Mouse (Mus musculus) MEL (cell line): Measurements from ENCODE around the gene Tnks2. TPM values are rescaled to one million over a fixed set of nuclear protein-coding genes. Genes with fewer than 3 reads are reported as not detected.

Experiments used
- DNase-seq: peaks from one replicate; pipeline ENCODE4 v3.0.0; 2011; ENCODE audit warnings: low read depth, low spot score
- H3K27ac ChIP-seq: 2 replicates; pipeline ENCODE4 v1.5.1; 2012; ENCODE audit warnings: low read depth, mild to moderate bottlenecking, control low read depth, low read length, moderate library complexity; ENCODE audit not compliant: control insufficient read depth
- H3K27me3 ChIP-seq, 2 experiments: fragments of 150-350 bp in 1 of 2; sonication (generic) in 1 of 2; 2 replicates each; pipeline ENCODE4 v1.6.1; 2012; ENCODE audit warnings: low read length in 2 of 2, mild to moderate bottlenecking in 2 of 2, improper control_type of control experiment in 1 of 2, moderate library complexity in 1 of 2; ENCODE audit not compliant: insufficient read depth in 2 of 2, control insufficient read depth in 1 of 2
- H3K36me3 ChIP-seq, 2 experiments: 2 replicates each; pipeline ENCODE4 v1.6.1; 2012 to 2014; ENCODE audit warnings: low read length in 2 of 2, improper control_type of control experiment in 1 of 2, inconsistent platforms in 1 of 2, mild to moderate bottlenecking in 1 of 2; ENCODE audit not compliant: insufficient read depth in 2 of 2, control insufficient read depth in 1 of 2
- H3K4me1 ChIP-seq, 2 experiments: fragments of 150-350 bp in 1 of 2; sonication (generic) in 1 of 2; 2 replicates each; pipeline ENCODE4 v1.6.1; 2012; ENCODE audit warnings: low read length in 2 of 2, improper control_type of control experiment in 1 of 2, mild to moderate bottlenecking in 1 of 2; ENCODE audit not compliant: insufficient read depth in 2 of 2, control insufficient read depth in 1 of 2
- H3K4me3 ChIP-seq, 2 experiments: fragments of 150-350 bp in 1 of 2; sonication (generic) in 1 of 2; 2 replicates each; pipeline ENCODE4 v1.5.1; 2012; ENCODE audit warnings: low read depth in 2 of 2, low read length in 2 of 2, mild to moderate bottlenecking in 2 of 2, moderate library complexity in 2 of 2, control low read depth in 1 of 2, improper control_type of control experiment in 1 of 2; ENCODE audit not compliant: control insufficient read depth in 1 of 2, insufficient read depth in 1 of 2
- H3K79me2 ChIP-seq: 2 replicates; pipeline ENCODE4 v1.6.1; 2012; ENCODE audit warnings: mild to moderate bottlenecking, low read length, moderate library complexity; ENCODE audit not compliant: control insufficient read depth, poor library complexity, insufficient read depth
- H3K9ac ChIP-seq: 2 replicates; pipeline ENCODE4 v1.6.1; 2012; ENCODE audit warnings: low read depth, mild to moderate bottlenecking, control low read depth, low read length, moderate library complexity; ENCODE audit not compliant: control insufficient read depth, poor library complexity, severe bottlenecking
- H3K9me3 ChIP-seq: fragments of 150-350 bp; sonication (generic); replicated peaks from 2 replicates; pipeline ENCODE4 v1.6.1; 2012; ENCODE audit warnings: mild to moderate bottlenecking, low read length, improper control_type of control experiment, moderate library complexity; ENCODE audit not compliant: insufficient read depth
- BHLHE40 ChIP-seq: IDR thresholded peaks from 2 replicates; pipeline ENCODE4 v1.6.1; 2012; ENCODE audit warnings: low read depth, mild to moderate bottlenecking, inconsistent platforms, low read length, improper control_type of control experiment, borderline replicate concordance
- CHD1 ChIP-seq: IDR thresholded peaks from 2 replicates; pipeline ENCODE4 v1.6.1; 2012; ENCODE audit warnings: low read depth, mild to moderate bottlenecking, inconsistent platforms, low read length, improper control_type of control experiment
- CHD2 ChIP-seq: IDR thresholded peaks from 2 replicates; pipeline ENCODE4 v1.6.1; 2011; ENCODE audit warnings: low read length, improper control_type of control experiment
- ELF1 ChIP-seq: IDR thresholded peaks from 2 replicates; pipeline ENCODE4 v1.6.1; 2014; ENCODE audit warnings: low read depth, mild to moderate bottlenecking, inconsistent platforms, low read length, improper control_type of control experiment, moderate library complexity
- EP300 ChIP-seq, 2 experiments: IDR thresholded peaks; 2 replicates each; pipeline ENCODE4 v1.6.1; 2011; ENCODE audit warnings: improper control_type of control experiment in 2 of 2, low read length in 2 of 2, low read depth in 1 of 2, mild to moderate bottlenecking in 1 of 2
- HCFC1 ChIP-seq: IDR thresholded peaks from 2 replicates; pipeline ENCODE4 v1.6.1; 2012; ENCODE audit warnings: low read depth, mild to moderate bottlenecking, inconsistent platforms, low read length, improper control_type of control experiment, moderate library complexity
- JUND ChIP-seq: IDR thresholded peaks from 2 replicates; pipeline ENCODE4 v1.6.1; 2011; ENCODE audit warnings: low read depth, mild to moderate bottlenecking, improper control_type of control experiment, low read length
- MAFK ChIP-seq: IDR thresholded peaks from 2 replicates; pipeline ENCODE4 v1.6.1; 2011; ENCODE audit warnings: low read depth, mild to moderate bottlenecking, low read length, improper control_type of control experiment, borderline replicate concordance
- MAX ChIP-seq: IDR thresholded peaks from 2 replicates; pipeline ENCODE4 v1.6.1; 2011; ENCODE audit warnings: low read length, improper control_type of control experiment
- MEF2A ChIP-seq: IDR thresholded peaks from 2 replicates; pipeline ENCODE4 v1.6.1; 2014; ENCODE audit warnings: low read depth, mild to moderate bottlenecking, inconsistent platforms, low read length, improper control_type of control experiment; ENCODE audit not compliant: poor library complexity, insufficient replicate concordance, severe bottlenecking; ENCODE audit errors: extremely low read depth
- NRF1 ChIP-seq: IDR thresholded peaks from 2 replicates; pipeline ENCODE4 v1.6.1; 2014; ENCODE audit warnings: low read depth, mild to moderate bottlenecking, inconsistent platforms, low read length, improper control_type of control experiment, moderate library complexity; ENCODE audit not compliant: poor library complexity, insufficient read depth, severe bottlenecking
- POLR2A ChIP-seq, 2 experiments: IDR thresholded peaks; 2 replicates each; pipeline ENCODE4 v1.6.1; 2011 to 2012; ENCODE audit warnings: low read length in 2 of 2, mild to moderate bottlenecking in 2 of 2, control low read depth in 1 of 2, improper control_type of control experiment in 1 of 2, low read depth in 1 of 2, moderate library complexity in 1 of 2; ENCODE audit not compliant: control insufficient read depth in 1 of 2, insufficient read depth in 1 of 2, poor library complexity in 1 of 2
- POLR2AphosphoS2 ChIP-seq: IDR thresholded peaks from 2 replicates; pipeline ENCODE4 v1.6.1; 2011; ENCODE audit warnings: low read length, improper control_type of control experiment
- POLR2AphosphoS5 ChIP-seq: IDR thresholded peaks from 2 replicates; pipeline ENCODE4 v1.6.1; 2012; ENCODE audit warnings: low read depth, borderline replicate concordance, mild to moderate bottlenecking, inconsistent platforms, low read length, moderate library complexity, mixed read lengths
- TBP ChIP-seq: IDR thresholded peaks from 2 replicates; pipeline ENCODE4 v1.8.0; 2011; ENCODE audit warnings: low read depth, low read length, improper control_type of control experiment
- TCF12 ChIP-seq: IDR thresholded peaks from 2 replicates; pipeline ENCODE4 v1.6.1; 2014; ENCODE audit warnings: low read depth, mild to moderate bottlenecking, inconsistent platforms, low read length, improper control_type of control experiment, moderate library complexity
- USF1 ChIP-seq: IDR thresholded peaks from 2 replicates; pipeline ENCODE4 v1.6.1; 2014; ENCODE audit warnings: low read depth, mild to moderate bottlenecking, inconsistent platforms, low read length, improper control_type of control experiment, moderate library complexity
- USF2 ChIP-seq, 2 experiments: IDR thresholded peaks; 2 replicates each; pipeline ENCODE4 v1.6.1; 2011 to 2012; ENCODE audit warnings: improper control_type of control experiment in 2 of 2, low read length in 2 of 2, borderline replicate concordance in 1 of 2, inconsistent platforms in 1 of 2, low read depth in 1 of 2, mild to moderate bottlenecking in 1 of 2; ENCODE audit not compliant: insufficient read depth in 1 of 2
- polyA plus RNA-seq, 2 experiments: library from polyadenylated mRNA; stranded (reverse) in 1 of 2; unstranded in 1 of 2; fragments of >175 nt in 1 of 2; fragments of >200 nt in 1 of 2; gene quantifications; 2 replicates each; pipeline versions ENCODE4 v1.2.1 to v1.2.4; 2012; ENCODE audit warnings: low replicate concordance in 2 of 2, low read depth in 1 of 2; ENCODE audit not compliant: insufficient read length in 2 of 2, insufficient read depth in 1 of 2, missing spikeins in 1 of 2
- total RNA-seq: library from RNA; depleted of rRNA; stranded (reverse); fragments of 300-350 nt; gene quantifications from 2 replicates; pipeline ENCODE4 v1.2.3, GENCODE M21; 2012

Tnks2 gene
- total and polyA plus RNA-seq, 3 experiments, result 22.3 to 65.0 (median 50.2) TPM

DNA sequence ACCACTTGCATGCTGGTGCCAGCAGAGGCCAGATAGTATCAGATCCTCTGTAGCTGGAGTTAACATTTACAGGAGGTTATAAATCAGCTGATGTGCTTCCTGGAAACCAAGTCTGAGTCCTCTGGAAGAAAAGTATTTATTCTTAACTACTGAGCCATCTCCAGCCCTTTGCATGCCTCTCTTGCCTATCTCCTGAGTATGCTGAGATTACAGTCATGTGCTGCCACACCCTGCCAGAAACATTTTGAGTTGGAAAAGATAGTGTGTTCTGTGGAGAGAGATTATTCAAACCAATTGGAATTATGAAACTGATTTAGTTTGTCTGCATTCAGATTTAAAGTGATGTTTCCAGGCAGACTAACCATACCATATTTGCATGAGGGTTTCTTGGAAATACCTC lies 43.3 kb downstream of the Tnks2 start (continued):
- TF ChIP-seq CHD1 (no peak), POLR2A (IDR thresholded peaks at IDR 0.05; ENCODE audit: control insufficient read depth in 1 of 2, insufficient read depth in 1 of 2, low read depth in 1 of 2, low read length in 2 of 2, poor library complexity in 1 of 2) (no peak), MAX (no peak), MEF2A (no peak), BHLHE40 (peak; percentile 76)

GRCm38 (mm10) chr19:36878743-36879495 lies 44.9 kb downstream of the Tnks2 start:
- no peak overlapping the region for H3K27ac ChIP-seq
- no peaks in the 10 kb centered on the region for H3K79me2 ChIP-seq
- TF ChIP-seq POLR2A (IDR thresholded peaks at IDR 0.05; ENCODE audit: control insufficient read depth in 1 of 2, insufficient read depth in 1 of 2, low read depth in 1 of 2, low read length in 2 of 2, poor library complexity in 1 of 2), result no peak
- no peak for TF ChIP-seq JUND
- TF ChIP-seq CHD2, result no peak
- no peak for TF ChIP-seq HCFC1
- TF ChIP-seq POLR2AphosphoS2, result no peak
- no peak for TF ChIP-seq USF2 (IDR thresholded peaks at IDR 0.05; ENCODE audit: borderline replicate concordance in 1 of 2, insufficient read depth in 1 of 2, low read depth in 1 of 2, low read length in 2 of 2)
- TF ChIP-seq TCF12, result no peak
- no peak for TF ChIP-seq EP300 (IDR thresholded peaks at IDR 0.05; ENCODE audit: low read depth in 1 of 2, low read length in 2 of 2)
- no peak for TF ChIP-seq USF1
- TF ChIP-seq ELF1, result no peak
- TF ChIP-seq MAFK, result no peak
- TF ChIP-seq TBP, result no peak
- no peak for TF ChIP-seq POLR2AphosphoS5
- TF ChIP-seq NRF1, result no peak
- H3K36me3 ChIP-seq, result peaks cover 0 to 28% of the 10 kb centered on the region in 2 experiments; a peak in 2 of 4 replicates
- H3K4me1 ChIP-seq, result no peaks in the 10 kb centered on the region
- no peaks in the 10 kb centered on the region for H3K27me3 ChIP-seq
- no peak overlapping the region for H3K4me3 ChIP-seq
- no peak overlapping the region for H3K9ac ChIP-seq
- no peaks in the 10 kb centered on the region for H3K9me3 ChIP-seq
- no peak for DNase-seq
